Comparison of ENCODE assay signal across 9 mouse cellular contexts in genomic region chr14:21812590-21813162, GRCm38 (mm10). TPM values are rescaled to one million over a fixed set of nuclear protein-coding genes. Genes with fewer than 3 reads are reported as not detected.
DNase-seq lines count a peak whose midpoint lies in the region; ATAC-seq and TF ChIP-seq lines count a peak whose summit lies in the region.
"Had no signal": no experiment of that assay in that cellular context is flagged by ENCODE, and none has a peak within 500 bp of the region (broad histone marks: within the 10 kb centered on the region; RNA-seq: fewer than 3 reads in every experiment).

No protein-coding gene starts in this region.

- no peak for TF ChIP-seq POLR2A in cerebellum, adult 2 months (IDR thresholded peaks at IDR 0.05; ENCODE audit: borderline replicate concordance, insufficient read depth, low read length)

- TF ChIP-seq EP300 in liver, postnatal 0 days (IDR thresholded peaks at IDR 0.05; ENCODE audit: low read depth): peak; percentile 34; the same call in 1 of the 2 replicates

- no peaks in the 10 kb centered on the region for H3K9me3 ChIP-seq in forebrain, embryonic 11.5 days (ENCODE audit: control insufficient read depth, low read length)
- no peaks in the 10 kb centered on the region for H3K9me3 ChIP-seq in forebrain, embryonic 15.5 days
- no peaks in the 10 kb centered on the region for H3K9me3 ChIP-seq in liver, postnatal 0 days (ENCODE audit: low read length)
- H3K9me3 ChIP-seq: limb, embryonic 13.5 days had no signal

- H3K4me2 ChIP-seq in forebrain, embryonic 11.5 days (ENCODE audit: low read depth, low read length, severe bottlenecking): no peak overlapping the region
- no peak overlapping the region for H3K4me2 ChIP-seq in forebrain, embryonic 15.5 days (replicated peaks)
- H3K4me2 ChIP-seq in liver, postnatal 0 days (ENCODE audit: low read depth, low read length): peak overlapping the region; percentile 42
- H3K4me2 ChIP-seq: limb, embryonic 13.5 days had no signal

- H3K4me3 ChIP-seq in forebrain, embryonic 11.5 days (ENCODE audit: low read depth, low read length): no peak overlapping the region
- no peak overlapping the region for H3K4me3 ChIP-seq in forebrain, embryonic 15.5 days
- no peak overlapping the region for H3K4me3 ChIP-seq in cerebellum, adult 2 months (replicated peaks; ENCODE audit: insufficient read depth, low read depth, low read length)
- H3K4me3 ChIP-seq in liver, postnatal 0 days (ENCODE audit: low read depth, low read length): no peak overlapping the region
- H3K4me3 ChIP-seq: limb, embryonic 13.5 days had no signal

- no peak overlapping the region for H3K9ac ChIP-seq in forebrain, embryonic 11.5 days (ENCODE audit: low read length)
- H3K9ac ChIP-seq in forebrain, embryonic 15.5 days (replicated peaks): no peak overlapping the region
- no peak overlapping the region; the same call in 1 of the 2 replicates for H3K9ac ChIP-seq in liver, postnatal 0 days (replicated peaks)
- H3K9ac ChIP-seq: limb, embryonic 13.5 days had no signal

- no peak for ATAC-seq in forebrain, embryonic 11.5 days (replicated peaks; ENCODE audit: low FRiP score)
- ATAC-seq in forebrain, embryonic 15.5 days (replicated peaks): no peak
- peak; percentile 69 for ATAC-seq in granulocyte monocyte progenitor cell, adult 5-6 weeks (replicated peaks; ENCODE audit: poor library complexity, severe bottlenecking)
- ATAC-seq in liver, postnatal 0 days: peak; percentile 69

- no peaks in the 10 kb centered on the region for H3K4me1 ChIP-seq in forebrain, embryonic 11.5 days (replicated peaks; ENCODE audit: control insufficient read depth, insufficient read depth, low read length)
- H3K4me1 ChIP-seq in forebrain, embryonic 15.5 days: no peaks in the 10 kb centered on the region
- no peaks in the 10 kb centered on the region for H3K4me1 ChIP-seq in cerebellum, adult 2 months (ENCODE audit: control insufficient read depth, insufficient read depth, low read length)
- peaks cover 14% of the 10 kb centered on the region for H3K4me1 ChIP-seq in liver, postnatal 0 days (ENCODE audit: insufficient read depth)
- H3K4me1 ChIP-seq: limb, embryonic 13.5 days had no signal

- H3K27ac ChIP-seq in forebrain, embryonic 11.5 days (ENCODE audit: low read depth, low read length): no peak overlapping the region
- H3K27ac ChIP-seq in forebrain, embryonic 15.5 days (replicated peaks): no peak overlapping the region
- H3K27ac ChIP-seq in cerebellum, adult 2 months (ENCODE audit: insufficient read depth, low read length): no peak overlapping the region
- H3K27ac ChIP-seq in liver, postnatal 0 days (ENCODE audit: low read depth): peak overlapping the region; percentile 60; the same call in 1 of the 2 replicates
- H3K27ac ChIP-seq: limb, embryonic 13.5 days had no signal

- H3K36me3 ChIP-seq in forebrain, embryonic 11.5 days (ENCODE audit: control insufficient read depth, insufficient read depth, low read length): no peaks in the 10 kb centered on the region
- H3K36me3 ChIP-seq in forebrain, embryonic 15.5 days: no peaks in the 10 kb centered on the region
- H3K36me3 ChIP-seq in liver, postnatal 0 days (replicated peaks; ENCODE audit: insufficient read depth, low read length): no peaks in the 10 kb centered on the region
- H3K36me3 ChIP-seq: limb, embryonic 13.5 days had no signal

- 28% methylated on average over 14 of the region's 14 CpGs for WGBS in forebrain, embryonic 11.5 days
- WGBS in forebrain, embryonic 15.5 days: 22% methylated on average over 14 of the region's 14 CpGs
- 30% methylated on average over 14 of the region's 14 CpGs for WGBS in cerebellum, adult 2 months
- WGBS in liver, postnatal 0 days (ENCODE audit: insufficient replicate concordance): 20% methylated on average over 14 of the region's 14 CpGs

- peak; percentile 77 for DNase-seq in forebrain, embryonic 11.5 days (ENCODE audit: low spot score)
- DNase-seq in MEL-GATA-1-ER (ENCODE audit: extremely low read depth, low read depth): peak; percentile 80
- DNase-seq in cerebellum, adult 2 months: peak; percentile 64 to 71
- DNase-seq in kidney, adult 8-10 months: peak; percentile 56 to 79
- peak; percentile 87 for DNase-seq in liver, postnatal 0 days
- peak; percentile 49 to 64 for DNase-seq in right cerebral cortex, adult 2 months (ENCODE audit: low spot score in 2 of 2)

- peak; percentile 67 for TF ChIP-seq CTCF in cerebellum, adult 2 months (IDR thresholded peaks at IDR 0.05; ENCODE audit: borderline replicate concordance, insufficient read depth, low read depth, low read length)
- peak; percentile 87 for TF ChIP-seq CTCF in liver, postnatal 0 days (IDR thresholded peaks at IDR 0.05; ENCODE audit: low read depth)

- no peaks in the 10 kb centered on the region for H3K27me3 ChIP-seq in forebrain, embryonic 11.5 days (ENCODE audit: control insufficient read depth, insufficient read depth, low read length)
- H3K27me3 ChIP-seq in forebrain, embryonic 15.5 days: no peaks in the 10 kb centered on the region
- H3K27me3 ChIP-seq in cerebellum, adult 2 months (ENCODE audit: control insufficient read depth, insufficient read depth, low read length): no peaks in the 10 kb centered on the region
- no peaks in the 10 kb centered on the region for H3K27me3 ChIP-seq in liver, postnatal 0 days (ENCODE audit: insufficient read depth, low read length)
- H3K27me3 ChIP-seq: limb, embryonic 13.5 days had no signal

RNA-seq across cellular contexts. Expression of gene Vdac2, which starts 12.4 kb away (rescaled TPM):
- 254 and 262 TPM in 2 replicates for polyA plus RNA-seq in forebrain, embryonic 11.5 days (2014; fragmentation: Nextera tagmentation; extraction: Ambion mirVana)
- polyA plus RNA-seq in forebrain, embryonic 15.5 days (2015; fragmentation: Nextera tagmentation; extraction: Ambion mirVana): 245 and 250 TPM in 2 replicates
- 247 and 258 TPM in 2 replicates for polyA plus RNA-seq in cerebellum, adult 2 months (2012; rRNA removed)
- total RNA-seq in granulocyte monocyte progenitor cell, adult 5-6 weeks (2014; fragmentation: Nextera tagmentation): 212 and 291 TPM in 2 replicates
- 386 and 388 TPM in 2 replicates for total RNA-seq in granulocyte monocyte progenitor cell, adult 5-6 weeks (2017)
- 128 and 129 TPM in 2 replicates for polyA plus RNA-seq in liver, postnatal 0 days (2015; fragmentation: Nextera tagmentation; extraction: Ambion mirVana)

RNA-seq across cellular contexts. Expression of gene Comtd1, which starts 36.1 kb away (rescaled TPM):
- polyA plus RNA-seq in forebrain, embryonic 11.5 days (2014; fragmentation: Nextera tagmentation; extraction: Ambion mirVana): 11.9 and 13.7 TPM in 2 replicates
- 31.7 and 33.0 TPM in 2 replicates for polyA plus RNA-seq in forebrain, embryonic 15.5 days (2015; fragmentation: Nextera tagmentation; extraction: Ambion mirVana)
- polyA plus RNA-seq in cerebellum, adult 2 months (2012; rRNA removed): 44.7 and 45.7 TPM in 2 replicates
- total RNA-seq in granulocyte monocyte progenitor cell, adult 5-6 weeks (2014; fragmentation: Nextera tagmentation): 56.3 and 63.0 TPM in 2 replicates
- total RNA-seq in granulocyte monocyte progenitor cell, adult 5-6 weeks (2017): 29.1 and 33.2 TPM in 2 replicates
- polyA plus RNA-seq in liver, postnatal 0 days (2015; fragmentation: Nextera tagmentation; extraction: Ambion mirVana): 14.2 TPM in 2 replicates

Comparison
In these comparisons a context has a peak if more than half of its experiments do, and no peak if none do; other contexts are left out.
1. ATAC-seq: peak in granulocyte monocyte progenitor cell, adult 5-6 weeks (single experiment) and liver, postnatal 0 days (single experiment); none in forebrain, embryonic 11.5 days (single experiment) and forebrain, embryonic 15.5 days (single experiment).
2. Peak in every context shown above with its lines, with median percentiles within 50 percentile points of each other: DNase-seq.